Mouse (Mus musculus): ENCODE measurements around the gene Rgs6. TPM values are rescaled to one million over a fixed set of nuclear protein-coding genes. Genes with fewer than 3 reads are reported as not detected.

Gene Rgs6
- polyA plus RNA-seq, 2 experiments from 2014 or later, result 0.49 TPM; not detected in 1

DNA sequence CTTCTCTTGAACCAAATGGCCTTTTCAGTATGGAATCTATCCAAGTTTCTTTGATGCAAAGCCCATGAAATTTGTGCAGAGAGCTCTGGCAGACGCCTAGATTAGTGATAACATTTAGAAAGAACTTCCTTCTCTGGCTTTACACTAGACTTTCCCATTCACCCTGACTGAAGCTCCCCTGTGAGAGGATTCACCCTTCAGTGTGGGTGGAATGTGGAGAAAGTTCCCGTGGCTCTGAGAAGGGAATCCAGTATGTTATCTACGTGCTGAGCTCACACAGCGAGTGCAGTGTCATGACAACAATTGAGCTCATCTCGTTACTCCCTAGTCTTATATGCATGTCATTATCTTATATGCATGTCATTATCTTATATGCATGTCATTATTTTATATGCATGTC is 61.9 kb downstream of the Rgs6 start:
- ATAC-seq, result no peak

DNA sequence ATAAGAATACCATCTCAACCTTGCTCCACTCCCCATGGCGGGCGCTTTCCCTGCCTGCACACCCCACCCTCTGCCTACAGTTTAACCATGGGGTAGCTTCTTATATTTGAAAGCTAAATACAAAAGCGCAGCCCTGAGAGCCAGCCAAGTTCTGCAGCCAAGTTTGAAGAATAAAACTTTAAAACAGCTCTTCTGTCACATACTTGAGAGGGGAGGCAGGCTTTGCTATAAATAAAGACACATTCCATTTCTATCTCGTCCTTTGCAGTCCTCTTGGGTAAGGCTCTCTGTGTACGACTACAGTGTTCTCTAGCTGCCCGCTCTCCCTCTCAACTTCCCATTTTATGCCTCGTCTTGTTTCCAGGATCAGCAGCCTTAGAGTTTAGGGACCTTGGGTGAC is 76.5 kb downstream of the Rgs6 start:
- ATAC-seq, result no peak

DNA sequence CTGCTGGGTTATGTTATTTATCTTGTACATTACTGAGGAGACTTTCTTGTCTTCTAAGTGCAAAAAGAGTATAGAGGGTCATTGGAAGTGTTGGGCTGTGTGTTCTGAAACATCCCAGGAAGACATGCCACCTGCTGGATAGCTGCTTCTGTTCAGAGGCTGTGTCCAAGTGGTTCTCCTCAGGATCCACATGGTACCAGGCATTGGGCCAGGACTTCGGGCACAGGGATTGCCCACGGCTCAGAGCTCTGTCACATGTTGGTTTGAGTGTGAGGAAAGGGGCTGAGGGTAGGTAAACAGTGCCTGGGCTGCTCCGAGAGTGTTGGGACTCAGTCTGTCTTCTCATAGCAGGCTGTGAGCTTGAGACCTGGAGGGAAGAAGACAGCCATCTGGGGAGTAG is 79.3 kb downstream of the Rgs6 start:
- ATAC-seq, result no peak

DNA sequence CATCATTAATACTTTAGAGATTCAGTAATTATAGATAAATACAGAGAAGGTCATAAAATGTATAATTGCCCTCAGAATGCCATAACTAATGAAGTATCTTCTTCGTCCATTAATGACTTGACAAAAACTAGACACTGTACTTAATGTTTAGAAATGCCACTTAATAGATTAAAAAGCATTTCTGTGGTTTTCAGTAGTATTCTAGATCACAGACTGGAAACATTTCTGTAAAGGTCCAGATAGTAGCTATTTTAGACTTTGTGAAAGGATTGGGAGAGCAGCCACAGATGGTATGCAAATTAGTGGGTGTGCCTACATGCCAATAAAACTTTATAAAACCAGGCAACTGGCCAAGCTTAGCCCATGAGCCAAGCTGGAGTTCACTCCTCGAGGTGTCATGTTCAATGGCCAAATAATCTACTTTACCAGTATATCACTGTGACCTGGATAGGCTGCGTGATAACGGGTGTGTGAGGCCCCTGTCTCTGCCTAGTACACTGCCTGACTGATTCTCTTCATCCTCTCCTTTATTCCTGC is 82.2 kb downstream of the Rgs6 start:
- ATAC-seq, result no peak

DNA sequence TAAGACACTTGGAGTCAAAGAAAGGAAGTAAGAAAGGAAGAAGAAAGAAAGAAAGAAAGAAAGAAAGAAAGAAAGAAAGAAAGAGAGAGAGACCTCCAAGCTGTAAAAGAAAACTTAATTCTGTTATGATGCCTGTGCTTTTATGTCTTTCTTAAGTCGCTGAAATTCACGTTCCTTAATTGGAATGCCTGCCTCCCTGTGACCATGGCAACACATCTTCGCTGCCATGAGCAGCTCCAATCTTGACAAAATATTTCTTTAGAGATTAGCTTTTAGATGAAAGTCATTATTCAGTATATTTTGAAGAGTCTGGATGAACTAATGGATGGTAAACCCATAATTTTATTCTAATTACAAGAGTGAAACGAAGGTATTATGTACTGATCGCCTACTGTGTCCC is 83.5 kb downstream of the Rgs6 start:
- no peak for ATAC-seq

DNA sequence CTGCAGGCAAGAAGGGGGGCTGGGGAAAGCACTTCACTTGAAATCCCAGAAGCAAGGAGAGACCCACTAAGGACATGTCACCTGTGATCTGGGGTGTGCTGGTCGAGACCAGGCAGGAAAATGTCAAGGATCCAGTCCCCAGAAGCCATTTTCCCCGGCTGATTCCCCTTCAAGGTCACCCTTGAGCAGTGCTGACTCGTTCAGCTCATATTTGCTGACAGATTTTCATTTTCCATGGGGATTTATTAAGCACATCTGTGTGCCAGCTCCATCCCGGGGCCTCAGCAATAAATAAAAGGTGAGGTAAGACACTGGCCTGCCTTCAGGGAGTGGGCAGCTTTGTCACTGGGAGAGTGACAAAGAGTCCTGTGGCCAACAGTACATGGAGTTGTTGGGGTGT is 87.0 kb downstream of the Rgs6 start:
- no peak for ATAC-seq

DNA sequence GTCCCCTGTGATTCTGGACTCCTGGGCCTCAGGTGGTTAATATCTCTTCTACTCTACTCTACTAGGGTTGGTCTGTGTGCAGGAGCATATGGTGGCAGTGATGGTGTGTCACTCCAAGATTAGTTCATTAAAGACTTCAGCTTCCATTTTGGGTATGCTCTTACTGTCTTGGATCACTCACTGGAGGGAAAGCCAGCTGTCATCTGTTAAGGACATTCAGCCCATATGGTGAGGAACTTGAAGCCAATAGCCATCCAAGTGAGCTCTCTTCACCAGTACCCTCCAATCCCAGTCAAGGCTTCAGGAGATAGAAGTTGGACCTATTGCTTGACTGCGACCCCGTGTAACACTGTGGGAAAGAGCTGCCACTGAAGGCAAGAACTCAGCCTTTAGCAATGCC is 98.9 kb downstream of the Rgs6 start:
- no peak for ATAC-seq

DNA sequence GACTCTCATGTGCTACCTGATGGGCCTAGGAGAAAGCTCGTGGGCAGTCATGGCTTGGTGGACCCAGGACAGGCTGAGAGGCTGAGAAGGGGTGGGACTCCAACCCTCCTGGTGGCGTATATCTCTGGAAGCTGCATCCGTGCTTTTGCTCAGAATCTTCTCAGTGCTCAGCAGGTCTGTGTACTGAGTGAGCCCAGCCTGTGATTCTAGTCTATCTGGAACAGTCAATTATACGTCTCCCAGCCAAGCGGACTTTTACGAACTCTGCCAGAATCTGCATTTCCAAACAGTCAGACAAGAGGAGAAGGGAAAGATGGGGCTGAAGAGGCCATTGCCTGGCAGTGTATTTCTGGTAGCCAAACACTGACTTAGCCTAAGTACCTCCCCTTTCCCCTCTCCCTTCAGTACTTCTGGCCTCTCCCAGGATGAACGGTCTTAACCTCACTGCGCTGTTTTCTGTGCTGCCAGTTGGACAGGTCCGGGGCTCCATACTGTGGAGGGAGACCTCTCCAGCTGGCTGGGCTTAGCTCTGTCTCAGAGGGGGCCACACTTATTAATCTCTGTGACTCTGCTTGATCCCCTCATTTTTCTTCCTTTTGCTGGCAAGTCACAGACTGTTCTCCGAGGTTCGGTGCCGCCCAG is 110.9 kb downstream of the Rgs6 start:
- ATAC-seq, result no peak

DNA sequence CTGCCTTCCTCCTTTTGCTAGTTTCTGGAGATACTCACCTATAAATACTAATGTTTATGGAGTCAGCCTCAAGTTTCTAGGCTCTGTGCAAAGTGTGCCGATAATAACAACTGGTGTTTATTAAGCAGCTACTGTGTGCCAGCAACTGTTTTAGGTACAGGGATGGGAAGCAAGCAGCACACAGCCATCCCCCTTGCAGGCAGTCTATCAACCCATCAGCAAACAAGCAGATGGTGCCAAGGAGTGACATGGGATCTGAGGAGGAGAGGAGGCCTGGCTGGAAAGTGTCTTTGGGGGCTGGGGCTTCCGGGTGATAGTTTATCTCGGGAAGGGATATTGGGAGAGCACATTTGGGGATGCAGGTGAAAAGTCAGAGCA is 111.4 kb downstream of the Rgs6 start:
- ATAC-seq, result no peak

DNA sequence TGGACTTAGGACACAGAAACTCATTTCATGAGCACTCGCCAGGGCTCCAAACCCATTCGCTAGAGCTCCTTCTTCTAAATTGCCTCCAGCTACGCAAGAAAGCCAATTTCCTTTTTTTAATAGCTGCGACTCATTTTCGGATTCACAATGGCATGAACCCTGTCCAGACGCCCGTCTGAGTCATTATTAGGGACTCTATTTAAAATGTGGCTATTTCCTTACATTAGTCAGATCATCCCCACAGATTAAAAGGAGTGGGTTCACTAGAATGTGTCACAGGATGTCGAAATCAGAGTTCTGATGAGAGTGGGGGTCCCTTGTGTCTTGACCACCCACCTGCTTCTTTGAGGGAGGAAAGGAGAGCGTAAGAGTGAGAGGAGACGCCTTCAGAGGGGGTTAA is 112.1 kb downstream of the Rgs6 start:
- ATAC-seq, result no peak

DNA sequence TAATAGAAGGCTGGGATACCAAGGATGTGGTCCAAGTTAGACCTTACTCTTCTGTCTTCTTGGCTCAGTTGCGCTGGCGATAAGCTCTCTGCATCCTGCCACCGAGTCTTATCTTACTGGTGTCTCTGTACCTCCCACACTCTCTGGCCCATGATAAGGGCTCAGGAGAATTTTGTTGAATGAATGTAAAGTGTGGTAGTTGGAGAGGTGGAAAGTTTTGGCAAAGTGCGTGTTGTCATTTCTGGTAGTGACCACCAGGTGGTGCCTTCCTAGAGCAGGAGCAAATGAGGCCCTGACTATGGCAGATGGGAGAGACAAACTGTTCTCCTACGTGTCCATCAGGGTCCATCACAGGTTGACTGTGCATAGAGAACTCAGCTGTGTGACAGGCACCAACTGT is 112.7 kb downstream of the Rgs6 start:
- no peak for ATAC-seq

DNA sequence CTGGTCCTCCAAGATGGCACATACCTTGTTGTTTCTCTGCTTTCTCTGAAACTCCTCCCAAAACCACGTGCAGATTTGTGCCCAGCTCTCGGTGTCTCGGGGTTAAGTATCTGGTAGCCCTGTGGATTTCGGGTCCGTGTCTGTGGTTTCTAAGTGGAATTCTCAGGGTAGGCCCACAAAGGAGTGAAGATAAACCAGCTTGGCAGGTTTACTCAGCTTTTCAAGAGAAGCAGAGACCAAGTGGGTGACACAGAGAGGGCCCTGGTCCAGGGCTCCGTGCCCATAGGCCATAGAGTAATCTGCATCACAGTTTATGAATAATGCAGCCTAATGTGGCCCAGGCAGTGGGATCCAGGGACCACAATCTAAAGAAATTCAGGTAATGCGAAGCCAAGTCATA is 113.3 kb downstream of the Rgs6 start:
- no peak for ATAC-seq

DNA sequence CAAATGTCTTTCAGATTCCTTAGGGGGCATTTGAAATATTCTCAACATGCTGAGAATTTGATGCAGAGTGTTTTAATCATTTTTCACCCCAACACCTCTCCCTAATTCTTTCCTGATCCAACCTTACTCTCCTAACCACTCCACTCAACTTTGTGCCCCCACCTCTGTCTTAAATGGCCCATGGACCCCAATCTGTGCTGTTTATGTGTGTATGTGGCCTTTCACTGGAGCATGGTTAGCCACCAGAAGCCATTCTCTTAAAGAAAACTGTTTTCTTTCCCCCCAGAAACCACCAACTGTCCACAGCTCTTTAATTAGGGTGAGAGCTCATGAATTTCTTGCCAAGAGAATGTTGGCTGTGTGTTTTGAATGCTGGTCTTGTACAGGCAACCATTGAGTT is 122.3 kb downstream of the Rgs6 start:
- no peak for ATAC-seq

DNA sequence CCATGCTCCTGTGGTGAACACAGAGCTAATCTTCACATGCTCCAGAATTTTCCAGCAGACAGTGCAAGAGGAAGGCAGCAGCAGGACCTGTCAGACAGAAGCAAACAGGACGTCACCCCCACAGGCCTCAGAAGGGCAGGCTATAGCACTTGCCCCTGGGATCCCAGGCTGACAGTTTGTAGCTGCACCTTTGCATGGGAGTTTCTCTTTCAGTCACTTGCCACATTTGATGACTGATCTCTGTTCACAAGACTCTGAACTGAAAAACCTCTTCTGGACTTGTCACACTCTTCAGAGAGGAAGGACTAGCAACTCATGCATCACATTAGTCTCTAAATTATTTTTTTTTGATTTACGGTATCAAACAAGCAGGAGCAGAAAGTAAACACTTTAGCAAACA is 126.2 kb downstream of the Rgs6 start:
- no peak for ATAC-seq

DNA sequence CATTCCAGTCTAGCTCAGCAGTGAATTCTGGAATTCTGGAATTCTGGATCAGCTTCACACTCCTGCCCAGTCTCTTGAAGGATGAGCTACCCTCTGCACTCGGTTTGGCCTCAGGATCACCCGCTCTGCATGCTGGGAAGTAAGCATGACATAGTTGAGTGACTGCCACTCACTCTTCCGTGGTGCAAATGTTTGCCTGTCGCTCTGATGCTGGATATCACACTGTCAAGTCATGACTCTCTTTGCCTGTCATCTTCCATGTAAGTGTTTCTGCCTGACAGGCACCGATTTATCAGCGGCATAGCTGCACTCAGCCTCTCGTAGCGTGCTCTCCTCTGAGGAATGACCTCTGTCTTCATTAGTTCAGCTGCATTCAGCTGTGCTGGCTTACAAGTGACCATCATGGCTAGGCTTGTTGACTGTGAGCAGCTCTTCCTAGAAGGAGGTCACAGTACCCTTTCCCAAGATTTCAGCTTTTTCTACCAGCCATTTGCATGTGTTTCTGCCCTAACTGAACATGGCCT is 135.0 kb downstream of the Rgs6 start:
- ATAC-seq, result no peak

DNA sequence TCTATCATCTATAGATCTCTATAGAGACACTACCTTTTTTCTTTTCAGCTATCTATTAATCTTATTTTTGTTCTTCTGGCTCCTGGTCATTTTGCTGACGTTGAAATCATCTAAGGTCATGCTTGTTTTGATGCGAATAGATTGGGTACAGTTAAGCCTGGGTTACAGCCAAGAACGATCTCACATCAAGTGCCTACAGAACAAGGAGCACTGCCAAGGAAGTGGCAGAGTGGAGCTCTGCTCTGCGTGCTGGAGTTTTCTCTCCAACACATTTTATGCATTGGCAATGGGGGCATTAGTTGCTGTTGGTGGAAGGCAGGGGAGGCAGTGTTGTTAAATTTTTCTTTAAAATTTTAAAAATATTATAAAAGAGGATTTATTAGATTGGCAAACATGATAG is 138.2 kb downstream of the Rgs6 start:
- no peak for ATAC-seq

DNA sequence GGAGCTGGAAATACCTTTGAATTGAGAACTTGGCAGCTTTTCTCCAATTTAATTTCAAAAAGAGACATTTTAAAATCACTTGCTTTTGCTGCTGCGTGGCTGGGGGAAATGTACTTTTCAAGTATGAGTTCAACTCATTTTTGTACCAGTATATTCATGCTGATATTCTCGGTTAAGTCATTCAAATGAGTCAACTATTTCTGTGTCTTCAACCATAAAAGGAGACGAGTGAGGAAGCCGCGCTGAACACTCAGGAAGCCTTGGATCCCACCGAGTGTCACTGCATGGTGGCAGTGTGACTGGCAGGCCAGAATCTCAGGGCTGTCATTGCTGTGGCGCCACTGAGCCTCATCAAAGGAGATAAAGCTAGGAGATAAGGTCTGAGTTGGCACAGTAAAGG is 143.5 kb downstream of the Rgs6 start:
- no peak for ATAC-seq

DNA sequence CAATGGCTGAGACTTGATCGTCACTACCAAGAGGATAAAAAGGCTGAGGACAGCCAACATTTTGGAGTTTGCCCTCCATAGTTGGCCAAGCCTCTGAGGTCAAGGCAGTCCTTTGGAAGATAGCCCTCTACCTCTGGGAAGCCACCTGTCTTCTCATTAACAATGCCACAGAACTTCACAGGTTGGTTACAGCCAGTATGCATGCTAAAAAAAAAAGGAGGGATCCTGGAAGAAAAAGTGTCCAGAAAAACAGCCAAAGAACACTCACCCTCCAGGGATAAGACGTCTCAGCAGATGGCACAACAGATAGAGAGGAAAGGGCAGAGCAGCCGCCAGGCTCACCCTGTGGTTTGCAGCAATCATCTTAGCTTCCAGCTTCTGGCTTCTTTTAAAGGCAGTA is 154.9 kb downstream of the Rgs6 start:
- ATAC-seq, result no peak

DNA sequence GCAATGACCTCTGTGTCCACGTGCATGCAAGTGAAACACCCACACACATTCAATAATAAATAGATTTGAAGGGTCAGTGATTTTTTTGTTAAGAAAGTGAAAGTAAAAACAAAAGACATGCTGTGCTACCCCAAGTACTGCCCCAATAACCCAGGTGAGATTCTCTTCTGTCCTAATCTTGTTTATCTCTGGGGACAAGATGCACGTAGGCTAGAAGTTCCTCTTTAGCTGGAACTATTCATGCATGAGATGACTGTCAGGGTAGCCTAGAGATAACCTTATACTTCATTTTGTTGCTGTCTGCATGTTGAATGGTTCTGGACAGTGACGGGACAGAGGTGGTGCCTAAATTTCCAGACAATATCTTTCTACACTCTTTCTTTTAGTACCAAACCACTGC is 155.9 kb downstream of the Rgs6 start:
- no peak for ATAC-seq

DNA sequence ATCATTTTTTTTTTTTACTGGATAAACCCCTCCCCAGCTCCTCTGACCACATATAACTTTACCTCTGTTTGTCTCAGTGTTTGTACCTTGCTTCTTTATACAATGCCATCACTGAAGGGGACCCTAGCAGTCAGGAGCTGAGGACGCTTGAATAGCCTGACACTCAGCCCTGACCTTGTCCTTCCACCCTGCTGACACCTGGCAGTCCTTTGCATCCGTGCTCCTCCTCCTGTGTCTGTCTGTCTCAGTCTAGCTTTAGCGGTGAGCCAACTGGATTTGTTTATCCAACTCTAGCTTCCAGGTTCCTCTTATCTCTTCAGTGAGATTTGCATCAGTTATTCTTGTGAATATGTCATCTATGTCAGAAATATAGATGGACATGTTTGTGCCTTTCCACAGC is 156.7 kb downstream of the Rgs6 start:
- ATAC-seq, result no peak

DNA sequence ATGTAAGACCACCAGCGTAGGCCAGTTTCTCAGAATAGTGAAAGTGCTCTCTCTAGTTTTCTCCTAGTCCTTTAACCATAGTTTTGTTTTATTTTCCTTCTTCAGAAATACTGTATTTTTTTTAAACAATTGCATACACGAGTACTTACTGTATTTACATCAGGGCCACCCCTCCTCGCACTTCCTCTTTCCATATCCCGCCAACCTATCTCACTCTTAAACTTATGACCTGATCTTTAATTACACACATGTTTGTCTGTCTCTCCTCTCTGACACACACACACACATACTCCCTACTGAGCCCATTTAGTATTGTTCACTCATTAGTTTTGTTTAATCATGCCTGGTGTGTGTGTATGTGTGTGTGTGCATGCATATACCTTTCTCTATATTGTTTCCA is 159.0 kb downstream of the Rgs6 start:
- no peak for ATAC-seq

DNA sequence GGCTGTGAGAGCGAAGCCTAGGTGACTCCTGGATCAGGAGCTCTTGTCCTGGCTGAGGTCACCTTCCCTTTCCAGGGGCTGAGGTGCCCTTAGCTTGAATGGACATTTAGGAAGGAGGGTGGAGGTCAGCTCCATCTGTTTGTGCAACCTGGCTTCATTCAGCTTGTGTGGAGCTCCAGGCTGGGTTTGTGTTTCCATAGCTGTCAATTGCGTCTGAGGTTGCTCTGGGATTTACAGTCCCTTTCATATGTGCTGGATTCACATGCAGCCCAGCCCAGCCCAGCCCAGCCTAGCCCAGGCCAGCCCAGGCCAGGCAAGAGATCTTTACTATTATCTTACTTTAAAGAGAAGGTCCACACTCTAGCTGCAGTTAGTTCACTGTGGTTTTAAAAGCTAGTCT is 163.8 kb downstream of the Rgs6 start:
- ATAC-seq, result no peak

DNA sequence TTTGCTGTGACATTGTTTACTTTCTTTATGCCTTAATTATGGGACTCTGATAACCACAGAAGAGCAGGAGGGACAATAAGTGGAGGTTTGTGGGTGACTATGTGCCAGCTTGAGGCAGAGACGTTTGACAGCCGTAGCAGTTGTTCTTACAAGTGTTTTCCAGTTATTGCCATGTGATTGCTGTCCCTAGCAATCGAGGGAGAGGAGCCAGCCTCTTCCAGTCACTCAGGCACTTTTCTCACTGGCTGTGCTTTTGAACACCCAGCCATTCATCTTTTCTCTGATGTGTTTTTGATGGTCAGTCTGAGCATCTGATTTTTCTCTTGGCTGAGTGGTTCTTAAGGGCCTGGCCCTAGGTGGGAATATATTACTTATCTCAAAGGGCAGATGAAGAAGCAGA is 166.4 kb downstream of the Rgs6 start:
- ATAC-seq, result no peak

DNA sequence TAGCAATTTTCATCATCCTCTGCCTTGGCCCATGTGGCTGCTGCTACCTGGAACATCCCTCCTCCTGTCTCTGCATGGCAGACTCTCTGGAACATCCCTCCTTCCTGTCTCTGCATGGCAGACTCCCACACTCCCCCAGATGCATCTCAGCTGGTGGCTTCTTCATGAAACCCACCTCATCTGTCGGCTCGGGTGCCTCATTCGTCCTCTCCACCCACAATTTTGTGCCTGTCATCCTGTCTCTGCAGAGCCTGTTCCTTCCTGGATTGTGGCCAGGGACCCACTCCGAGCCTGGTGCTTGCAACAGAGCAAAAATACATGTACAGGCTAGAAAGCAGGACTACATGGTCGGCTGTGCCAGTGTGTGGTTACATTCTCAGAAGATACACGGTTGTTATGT is 168.7 kb downstream of the Rgs6 start:
- ATAC-seq, result no peak

DNA sequence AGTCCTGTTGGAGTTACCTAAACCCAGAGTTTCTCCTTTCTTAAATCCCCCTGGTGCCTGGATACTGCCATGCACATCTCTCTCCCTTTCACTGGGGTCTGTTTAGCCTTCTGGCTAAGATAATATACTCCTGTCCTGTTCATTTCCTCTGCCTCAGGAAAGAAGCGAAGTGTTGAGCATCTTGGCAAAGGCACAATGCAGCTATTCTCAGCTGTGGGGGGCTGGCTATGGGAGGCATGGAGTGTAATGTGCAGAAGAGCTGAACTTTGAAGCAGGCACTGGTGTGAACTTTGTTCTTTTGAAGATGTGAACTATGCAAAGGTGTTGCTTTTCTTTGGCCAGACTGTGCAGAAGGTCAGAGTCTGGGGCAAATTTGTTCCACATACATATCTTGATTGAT is 169.3 kb downstream of the Rgs6 start:
- ATAC-seq, result no peak
